Mouse (Mus musculus): ENCODE measurements around the gene Xrn2. TPM values are rescaled to one million over a fixed set of nuclear protein-coding genes. Genes with fewer than 3 reads are reported as not detected.
"Not testable (repeated sequence)": the region's sequence is repeated elsewhere in the genome, so short reads cannot be mapped to it uniquely, and the experiment has no call there.

Gene Xrn2
- polyA plus RNA-seq, 1 experiment from 2014 or later: 44.2 TPM

DNA sequence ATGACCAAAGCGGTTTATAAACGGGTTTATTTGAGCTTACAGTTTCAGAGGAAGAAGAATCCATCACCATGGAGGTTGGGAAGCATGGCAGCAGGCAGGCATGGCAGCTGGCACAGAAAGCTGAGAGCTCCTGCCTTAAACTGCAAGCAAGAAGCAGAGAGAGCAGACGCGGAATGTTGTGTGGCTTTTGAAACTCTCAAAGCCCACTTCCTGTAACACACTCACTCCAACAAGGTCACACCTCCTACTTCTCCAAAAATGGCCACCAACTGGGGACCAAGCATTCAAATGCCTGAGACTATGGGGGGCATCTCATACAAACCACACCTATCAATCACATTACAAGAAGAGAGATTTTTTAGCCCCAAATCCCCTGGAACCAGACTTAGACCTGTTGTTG, 2.7 kb upstream of the Xrn2 start:
- Histone ChIP-seq H3K36me3 (ENCODE audit: control insufficient read depth, insufficient read depth) (no peaks in the 10 kb centered on the region), H3K9me3 (replicated peaks; ENCODE audit: control insufficient read depth, low read length) (no peaks in the 10 kb centered on the region), H3K4me3 (ENCODE audit: low read length) (no peak overlapping the region), H3K27ac (ENCODE audit: low read length) (no peak overlapping the region), H3K4me1 (ENCODE audit: control insufficient read depth, insufficient read depth, low read length) (peaks cover 14% of the 10 kb centered on the region), H3K27me3 (ENCODE audit: control insufficient read depth, insufficient read depth, low read length) (no peaks in the 10 kb centered on the region), H3K9ac (ENCODE audit: low read length) (no peak overlapping the region), H3K4me2 (ENCODE audit: low read depth, low read length) (no peak overlapping the region)
- no peak for ATAC-seq (replicated peaks; ENCODE audit: extremely low read depth, insufficient read depth, low FRiP score)
- WGBS: 84% methylated on average over 4 of the region's 4 CpGs

DNA sequence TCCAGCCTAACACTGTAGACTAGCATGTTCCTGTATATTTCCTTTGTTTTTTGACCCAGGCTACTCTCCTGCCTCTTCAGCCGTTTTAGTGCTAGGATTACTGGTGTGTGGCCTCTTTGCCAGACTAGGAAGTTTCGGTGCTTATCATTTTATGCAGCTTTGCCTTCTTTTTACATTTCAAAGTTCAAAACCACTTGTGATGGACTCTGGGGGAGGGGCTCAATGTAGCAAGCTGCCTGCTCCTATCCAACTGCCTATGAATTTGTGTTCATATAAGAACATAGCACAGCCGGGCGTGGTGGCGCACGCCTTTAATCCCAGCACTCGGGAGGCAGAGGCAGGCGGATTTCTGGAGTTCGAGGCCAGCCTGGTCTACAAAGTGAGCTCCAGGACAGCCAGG, 1.8 kb upstream of the Xrn2 start:
- Histone ChIP-seq H3K9me3 (replicated peaks; ENCODE audit: control insufficient read depth, low read length) (no peaks in the 10 kb centered on the region), H3K27ac (ENCODE audit: low read length) (no peak overlapping the region), H3K9ac (ENCODE audit: low read length) (no peak overlapping the region), H3K36me3 (ENCODE audit: control insufficient read depth, insufficient read depth) (no peaks in the 10 kb centered on the region), H3K4me1 (ENCODE audit: control insufficient read depth, insufficient read depth, low read length) (peaks cover 16% of the 10 kb centered on the region), H3K4me3 (ENCODE audit: low read length) (no peak overlapping the region), H3K27me3 (ENCODE audit: control insufficient read depth, insufficient read depth, low read length) (no peaks in the 10 kb centered on the region), H3K4me2 (ENCODE audit: low read depth, low read length) (no peak overlapping the region)
- 92% methylated on average over 9 of the region's 9 CpGs for WGBS
- no peak for ATAC-seq (replicated peaks; ENCODE audit: extremely low read depth, insufficient read depth, low FRiP score)

DNA sequence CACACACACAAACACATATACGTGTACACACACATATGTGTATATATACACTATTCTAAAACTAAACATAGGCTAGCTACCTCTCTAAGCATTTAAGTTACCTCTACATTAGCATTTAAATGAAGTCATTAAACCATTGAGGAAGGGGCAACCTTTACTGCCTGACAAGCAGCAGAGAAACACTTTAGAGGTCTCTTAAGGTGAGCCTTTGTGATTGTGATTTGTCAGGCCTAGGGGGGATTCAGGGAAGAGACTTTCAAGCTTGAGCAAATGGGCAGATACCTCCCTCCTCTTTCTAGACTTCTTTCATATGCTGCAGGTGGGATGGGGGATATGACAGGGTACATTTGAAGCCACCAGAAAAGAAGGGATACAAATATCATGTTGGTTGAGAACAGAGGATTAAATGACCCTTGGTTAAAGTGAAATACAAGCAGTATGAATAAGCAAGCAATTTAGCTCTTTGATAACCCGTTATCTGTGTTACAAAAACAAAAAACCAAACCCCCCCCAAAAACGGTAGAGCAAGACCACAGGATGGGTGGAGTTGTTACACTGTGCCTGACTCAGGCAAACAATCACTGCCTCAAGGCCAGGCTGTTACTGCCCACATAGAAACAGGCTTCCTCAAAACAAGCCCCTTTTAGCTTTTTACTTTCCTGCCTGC, 1.2 kb upstream of the Xrn2 start:
- ATAC-seq (replicated peaks; ENCODE audit: extremely low read depth, insufficient read depth, low FRiP score): no peak
- Histone ChIP-seq H3K27me3 (ENCODE audit: control insufficient read depth, insufficient read depth, low read length) (no peaks in the 10 kb centered on the region), H3K4me3 (ENCODE audit: low read length) (peak overlapping the region; percentile 98), H3K9me3 (replicated peaks; ENCODE audit: control insufficient read depth, low read length) (no peaks in the 10 kb centered on the region), H3K27ac (ENCODE audit: low read length) (peak overlapping the region; percentile 99), H3K4me2 (ENCODE audit: low read depth, low read length) (peak overlapping the region; percentile 83), H3K36me3 (ENCODE audit: control insufficient read depth, insufficient read depth) (no peaks in the 10 kb centered on the region), H3K4me1 (ENCODE audit: control insufficient read depth, insufficient read depth, low read length) (peaks cover 16% of the 10 kb centered on the region), H3K9ac (ENCODE audit: low read length) (peak overlapping the region; percentile 91)
- WGBS: 66% methylated on average over 3 of the region's 3 CpGs

DNA sequence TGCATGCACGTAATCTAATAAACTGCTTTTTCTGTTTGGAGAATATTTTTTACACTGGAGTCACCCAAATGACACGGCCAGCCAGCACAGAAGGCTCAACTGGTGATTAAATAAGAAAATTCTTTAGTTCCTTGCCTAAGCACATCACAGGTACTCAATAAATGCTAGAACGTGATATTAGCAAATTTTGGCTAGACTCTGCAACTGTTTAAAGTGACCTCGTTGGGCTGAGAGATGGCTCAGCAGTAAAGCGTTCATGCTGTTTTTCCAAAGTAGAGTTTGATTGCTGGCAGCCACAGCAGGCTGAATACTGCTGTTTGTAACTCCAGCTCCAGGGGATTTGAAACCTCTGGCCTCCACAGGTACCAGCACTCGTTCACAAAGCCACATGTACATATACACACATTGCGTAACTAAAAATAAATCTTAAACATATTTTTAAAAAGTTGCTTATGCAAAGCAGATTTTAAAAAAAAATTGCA, 614 bp upstream of the Xrn2 start:
- H3K27me3 ChIP-seq (ENCODE audit: control insufficient read depth, insufficient read depth, low read length): no peaks in the 10 kb centered on the region
- WGBS: 37% methylated on average over 7 of the region's 7 CpGs

DNA sequence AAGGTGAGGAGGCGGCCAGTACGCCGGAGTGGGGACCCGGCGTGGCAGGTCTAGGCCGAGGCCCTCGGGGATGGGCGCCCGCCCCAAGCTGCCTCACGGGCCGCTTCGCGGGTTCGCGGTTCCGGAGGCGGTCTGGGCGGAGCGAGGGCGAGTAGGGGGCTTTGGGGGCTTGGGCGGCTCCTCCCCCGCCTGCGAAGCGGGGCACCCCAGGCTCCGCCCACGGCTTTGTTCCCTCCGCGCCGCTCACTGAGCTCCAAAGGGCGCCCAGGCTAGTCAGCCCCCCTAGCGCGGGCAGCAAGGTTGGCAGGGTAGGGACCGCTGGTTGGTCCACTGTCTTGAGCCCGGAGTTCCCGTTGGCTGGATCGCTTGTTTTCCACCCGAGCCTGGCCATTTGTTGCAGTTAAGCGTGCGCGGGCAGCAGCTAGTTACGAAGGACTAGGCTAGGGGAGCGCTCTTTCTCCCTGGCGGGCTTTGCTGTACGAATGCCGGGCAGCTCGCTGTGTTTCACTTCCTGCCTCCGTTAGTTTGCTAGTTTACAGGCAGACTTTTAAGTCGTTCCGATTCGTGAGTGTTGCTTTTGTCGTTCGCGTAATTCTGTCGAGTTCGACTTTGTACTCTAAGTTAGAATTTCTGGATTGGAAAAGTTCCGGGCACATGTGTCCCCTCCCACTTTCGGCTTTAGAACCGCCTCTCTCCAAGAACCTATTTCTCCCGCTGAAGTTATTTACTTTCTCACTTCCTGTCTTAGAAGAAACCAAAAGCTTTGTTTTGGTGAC, 586 bp downstream of the Xrn2 start:
- H3K4me1 ChIP-seq (ENCODE audit: control insufficient read depth, insufficient read depth, low read length): peaks cover 16% of the 10 kb centered on the region
- H3K9ac ChIP-seq (ENCODE audit: low read length): peak overlapping the region; percentile 91
- peak overlapping the region; percentile 83 for H3K4me2 ChIP-seq (ENCODE audit: low read depth, low read length)
- H3K9me3 ChIP-seq (replicated peaks; ENCODE audit: control insufficient read depth, low read length): no peaks in the 10 kb centered on the region
- no peaks in the 10 kb centered on the region for H3K27me3 ChIP-seq (ENCODE audit: control insufficient read depth, insufficient read depth, low read length)
- peak; percentile 87 for ATAC-seq (replicated peaks; ENCODE audit: extremely low read depth, insufficient read depth, low FRiP score)
- peak overlapping the region; percentile 99 for H3K27ac ChIP-seq (ENCODE audit: low read length)
- no peaks in the 10 kb centered on the region for H3K36me3 ChIP-seq (ENCODE audit: control insufficient read depth, insufficient read depth)
- under 1% methylated on average over 57 of the region's 59 CpGs for WGBS
- peak overlapping the region; percentile 98 for H3K4me3 ChIP-seq (ENCODE audit: low read length)

More for the DNA sequence above, 614 bp upstream of the Xrn2 start:
- Histone ChIP-seq H3K4me2 (ENCODE audit: low read depth, low read length) (peak overlapping the region; percentile 83), H3K36me3 (ENCODE audit: control insufficient read depth, insufficient read depth) (no peaks in the 10 kb centered on the region), H3K4me1 (ENCODE audit: control insufficient read depth, insufficient read depth, low read length) (peaks cover 16% of the 10 kb centered on the region), H3K9me3 (replicated peaks; ENCODE audit: control insufficient read depth, low read length) (no peaks in the 10 kb centered on the region), H3K27ac (ENCODE audit: low read length) (peak overlapping the region; percentile 99), H3K4me3 (ENCODE audit: low read length) (peak overlapping the region; percentile 98), H3K9ac (ENCODE audit: low read length) (peak overlapping the region; percentile 91)
- no peak for ATAC-seq (replicated peaks; ENCODE audit: extremely low read depth, insufficient read depth, low FRiP score)

DNA sequence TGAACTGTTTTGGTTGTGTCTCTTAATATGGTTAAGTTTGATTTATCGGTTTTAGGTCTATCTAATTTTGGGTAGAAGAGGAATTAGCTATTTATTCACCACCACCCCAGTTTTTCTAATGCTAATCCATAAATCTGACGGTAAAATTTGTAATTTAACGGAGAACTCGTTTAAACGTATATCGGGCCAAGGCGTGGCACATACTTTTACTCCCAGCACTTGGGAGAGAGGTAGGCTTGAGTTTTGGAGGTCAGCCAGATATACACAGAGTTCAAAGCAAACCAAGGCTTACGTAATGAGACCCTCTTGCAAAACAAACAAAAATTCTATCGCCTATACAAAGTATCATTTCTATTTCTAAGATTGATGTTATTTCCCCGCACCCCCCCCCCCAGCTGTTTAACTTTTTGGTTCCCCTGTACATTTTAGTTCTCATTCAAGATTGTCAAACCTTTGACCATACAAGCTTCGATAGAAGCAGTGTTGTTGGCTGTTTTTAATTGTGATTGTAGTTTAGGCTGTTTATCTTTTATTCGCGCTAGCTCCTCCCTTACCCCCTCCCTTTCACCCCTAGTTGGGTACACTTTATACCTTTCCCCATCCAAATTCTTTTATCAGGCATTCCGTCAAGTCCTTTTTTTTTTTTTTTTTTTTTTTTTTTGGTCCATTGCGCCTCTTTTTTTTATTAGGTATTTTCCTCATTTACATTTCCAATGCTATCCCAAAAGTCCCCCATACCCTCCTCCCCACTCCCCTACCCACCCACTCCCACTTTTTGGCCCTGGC, 1.5 kb downstream of the Xrn2 start:
- Histone ChIP-seq H3K9ac (ENCODE audit: low read length) (peak overlapping the region; percentile 91), H3K4me2 (ENCODE audit: low read depth, low read length) (peak overlapping the region; percentile 83), H3K27ac (ENCODE audit: low read length) (peak overlapping the region; percentile 99), H3K4me1 (ENCODE audit: control insufficient read depth, insufficient read depth, low read length) (peaks cover 16% of the 10 kb centered on the region), H3K27me3 (ENCODE audit: control insufficient read depth, insufficient read depth, low read length) (no peaks in the 10 kb centered on the region), H3K9me3 (replicated peaks; ENCODE audit: control insufficient read depth, low read length) (no peaks in the 10 kb centered on the region), H3K36me3 (ENCODE audit: control insufficient read depth, insufficient read depth) (no peaks in the 10 kb centered on the region), H3K4me3 (ENCODE audit: low read length) (peak overlapping the region; percentile 98)
- no peak for ATAC-seq (replicated peaks; ENCODE audit: extremely low read depth, insufficient read depth, low FRiP score)
- WGBS: 23% methylated on average over 15 of the region's 15 CpGs

DNA sequence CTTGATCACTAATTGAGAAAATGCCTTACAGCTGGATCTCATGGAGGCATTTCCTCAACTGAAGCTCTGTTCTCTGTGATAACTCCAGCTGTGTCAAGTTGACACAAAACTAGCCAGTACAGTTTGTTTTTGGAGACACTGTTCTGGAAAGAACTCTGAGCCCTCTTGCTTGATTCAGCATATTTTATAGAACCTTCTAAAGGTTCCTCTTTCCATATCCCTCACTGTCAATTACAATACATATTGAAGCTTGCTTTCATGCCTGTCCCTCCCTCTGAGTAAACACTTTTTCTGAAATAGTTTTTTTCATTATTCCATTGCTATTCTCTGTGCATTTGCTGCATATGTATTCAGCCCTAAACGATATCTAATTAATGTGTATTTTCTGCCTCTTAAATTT, 9.2 kb downstream of the Xrn2 start:
- H3K27ac ChIP-seq (ENCODE audit: low read length); H3K36me3 ChIP-seq (ENCODE audit: control insufficient read depth, insufficient read depth); H3K9me3 ChIP-seq (replicated peaks; ENCODE audit: control insufficient read depth, low read length); H3K4me1 ChIP-seq (ENCODE audit: control insufficient read depth, insufficient read depth, low read length); ATAC-seq (replicated peaks; ENCODE audit: extremely low read depth, insufficient read depth, low FRiP score); H3K27me3 ChIP-seq (ENCODE audit: control insufficient read depth, insufficient read depth, low read length); H3K9ac ChIP-seq (ENCODE audit: low read length); H3K4me2 ChIP-seq (ENCODE audit: low read depth, low read length); H3K4me3 ChIP-seq (ENCODE audit: low read length): not testable (repeated sequence)
- WGBS: 93% methylated on average over 1 of the region's 1 CpGs

DNA sequence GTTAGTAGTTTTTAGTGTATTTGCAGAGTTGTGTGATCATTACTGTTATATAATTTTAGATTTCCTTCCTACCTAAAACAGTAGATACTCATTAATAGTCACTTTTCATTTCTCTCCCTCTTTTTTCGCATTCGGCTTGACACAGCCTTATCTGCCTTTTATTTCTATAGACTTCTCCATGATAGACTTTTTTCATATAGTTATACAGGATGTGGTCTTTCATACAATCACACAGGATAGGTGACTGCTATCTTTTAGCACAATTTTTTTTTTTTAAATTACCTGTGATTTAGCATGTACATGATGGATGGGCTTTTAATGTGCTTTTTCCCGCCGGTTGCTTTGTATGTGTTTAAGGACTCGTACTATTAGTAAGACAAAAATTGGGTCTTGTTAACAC, 10.3 kb downstream of the Xrn2 start:
- no peaks in the 10 kb centered on the region for H3K4me1 ChIP-seq (ENCODE audit: control insufficient read depth, insufficient read depth, low read length)
- no peak for ATAC-seq (replicated peaks; ENCODE audit: extremely low read depth, insufficient read depth, low FRiP score)
- H3K4me2 ChIP-seq (ENCODE audit: low read depth, low read length): no peak overlapping the region
- peaks cover 5% of the 10 kb centered on the region for H3K36me3 ChIP-seq (ENCODE audit: control insufficient read depth, insufficient read depth)
- 95% methylated on average over 5 of the region's 5 CpGs for WGBS
- no peak overlapping the region for H3K4me3 ChIP-seq (ENCODE audit: low read length)
- no peaks in the 10 kb centered on the region for H3K9me3 ChIP-seq (replicated peaks; ENCODE audit: control insufficient read depth, low read length)
- H3K9ac ChIP-seq (ENCODE audit: low read length): no peak overlapping the region
- H3K27ac ChIP-seq (ENCODE audit: low read length): no peak overlapping the region
- no peaks in the 10 kb centered on the region for H3K27me3 ChIP-seq (ENCODE audit: control insufficient read depth, insufficient read depth, low read length)

All from heart, embryonic 16.5 days (tissue).